Mouse (Mus musculus) lung, embryonic 14.5 days (tissue): ENCODE measurements at regions not wholly inside any gene's neighbourhood (a gene's known extent, or its start where the extent isn't known, plus 50 kb on each side); places are given as distances from the start of the nearest gene placed in this dataset.

Source experiments
- ATAC-seq: fragments of 200-750 bp; cut with Nextera tagmentation; 2 replicates; pipeline ENCODE4 v1.8.0; 2017; ENCODE audit warnings: mild to moderate bottlenecking, moderate TSS enrichment, moderate library complexity; ENCODE audit not compliant: insufficient read depth
- DNase-seq: peaks from one replicate; pipeline ENCODE4 v3.0.0-alpha.2; 2015
- H3K27ac ChIP-seq: fragments of 300-500 bp; sonication (generic); 2 replicates; pipeline ENCODE4 v1.5.1; 2014; ENCODE audit warnings: low read depth, mild to moderate bottlenecking, moderate library complexity
- H3K27me3 ChIP-seq: fragments of 300-500 bp; sonication (generic); 2 replicates; pipeline ENCODE4 v1.6.1; 2014; ENCODE audit warnings: low read length, control low read depth; ENCODE audit not compliant: insufficient read depth
- H3K36me3 ChIP-seq: fragments of 300-500 bp; sonication (generic); 2 replicates; pipeline ENCODE4 v1.6.1; 2014; ENCODE audit warnings: control low read depth; ENCODE audit not compliant: insufficient read depth
- H3K4me1 ChIP-seq: fragments of 300-500 bp; sonication (generic); 2 replicates; pipeline ENCODE4 v1.6.1; 2014; ENCODE audit warnings: antibody characterized with exemption, control low read depth; ENCODE audit not compliant: insufficient read depth
- H3K4me2 ChIP-seq: fragments of 300-500 bp; sonication (generic); 2 replicates; pipeline ENCODE4 v1.6.1; 2014; ENCODE audit warnings: mild to moderate bottlenecking
- H3K4me3 ChIP-seq: fragments of 300-500 bp; sonication (generic); 2 replicates; pipeline ENCODE4 v1.5.1; 2014; ENCODE audit warnings: low read depth, low read length
- H3K9ac ChIP-seq: fragments of 300-500 bp; sonication (generic); 2 replicates; pipeline ENCODE4 v1.6.1; 2014
- H3K9me3 ChIP-seq: fragments of 300-500 bp; sonication (generic); 2 replicates; pipeline ENCODE4 v1.6.1; 2016; ENCODE audit warnings: low read depth, low read length, control low read depth
- CTCF ChIP-seq: IDR thresholded peaks from 2 replicates; pipeline ENCODE4 v1.5.1; 2016; ENCODE audit warnings: antibody characterized with exemption, low read depth
- WGBS: fragments of 180-500 bp; shearing (Covaris S2); extraction: QIAGEN DNeasy Blood & Tissue Kit; methylation state at CpG from one replicate; pipeline ENCODE4 v1.1.7; 2014; 5-methylcytosine and 5-hydroxymethylcytosine counted together

GRCm38 (mm10) chr3:149496122-149496521 is 505.8 kb upstream of the Adgrl2 start:
- Histone ChIP-seq H3K4me3 (no peak overlapping the region), H3K4me2 (no peak overlapping the region), H3K27ac (no peak overlapping the region), H3K9ac (no peak overlapping the region), H3K9me3 (no peaks in the 10 kb centered on the region), H3K36me3 (no peaks in the 10 kb centered on the region), H3K27me3 (no peaks in the 10 kb centered on the region), H3K4me1 (no peaks in the 10 kb centered on the region)
- ATAC-seq (no peak), DNase-seq (no peak)
- TF ChIP-seq CTCF: no peak
- 71% methylated on average over 2 of the region's 2 CpGs for WGBS

GRCm38 (mm10) chr3:149488147-149488546 is 497.8 kb upstream of the Adgrl2 start:
- H3K27ac ChIP-seq: no peak overlapping the region
- 81% methylated on average over 4 of the region's 4 CpGs for WGBS
- no peak for ATAC-seq
- no peaks in the 10 kb centered on the region for H3K4me1 ChIP-seq
- H3K9ac ChIP-seq: no peak overlapping the region
- TF ChIP-seq CTCF: no peak
- no peaks in the 10 kb centered on the region for H3K27me3 ChIP-seq
- DNase-seq: no peak
- no peak overlapping the region for H3K4me2 ChIP-seq
- no peaks in the 10 kb centered on the region for H3K36me3 ChIP-seq
- H3K9me3 ChIP-seq: no peaks in the 10 kb centered on the region
- H3K4me3 ChIP-seq: no peak overlapping the region

GRCm38 (mm10) chr3:149485406-149485805 is 495.1 kb upstream of the Adgrl2 start:
- Histone ChIP-seq H3K27me3 (no peaks in the 10 kb centered on the region), H3K27ac (no peak overlapping the region), H3K4me1 (no peaks in the 10 kb centered on the region), H3K4me3 (no peak overlapping the region), H3K9me3 (no peaks in the 10 kb centered on the region), H3K9ac (no peak overlapping the region), H3K4me2 (no peak overlapping the region), H3K36me3 (no peaks in the 10 kb centered on the region)
- ATAC-seq (no peak), DNase-seq (no peak)
- 73% methylated on average over 4 of the region's 4 CpGs for WGBS
- TF ChIP-seq CTCF: no peak

GRCm38 (mm10) chr3:149484319-149484718 is 494.0 kb upstream of the Adgrl2 start:
- Histone ChIP-seq H3K9ac (no peak overlapping the region), H3K4me3 (no peak overlapping the region), H3K4me2 (no peak overlapping the region), H3K4me1 (no peaks in the 10 kb centered on the region), H3K27me3 (no peaks in the 10 kb centered on the region), H3K27ac (no peak overlapping the region), H3K9me3 (no peaks in the 10 kb centered on the region), H3K36me3 (no peaks in the 10 kb centered on the region)
- WGBS: 67% methylated on average over 2 of the region's 2 CpGs
- ATAC-seq (no peak), DNase-seq (no peak)
- TF ChIP-seq CTCF: no peak

- Histone ChIP-seq H3K27me3 (no peaks in the 10 kb centered on the region), H3K9me3 (no peaks in the 10 kb centered on the region), H3K4me3 (no peak overlapping the region), H3K9ac (no peak overlapping the region), H3K36me3 (no peaks in the 10 kb centered on the region), H3K4me1 (no peaks in the 10 kb centered on the region), H3K4me2 (no peak overlapping the region), H3K27ac (no peak overlapping the region)
- WGBS: 52% methylated on average over 2 of the region's 2 CpGs
- ATAC-seq (no peak), DNase-seq (no peak)
- no peak for TF ChIP-seq CTCF
Observed at GRCm38 (mm10) chr3:149476151-149476550, 485.8 kb upstream of the Adgrl2 start.

GRCm38 (mm10) chr3:149466973-149467372 is 476.6 kb upstream of the Adgrl2 start:
- H3K9me3 ChIP-seq: no peaks in the 10 kb centered on the region
- no peak for TF ChIP-seq CTCF
- ATAC-seq (no peak), DNase-seq (no peak)
- H3K27ac ChIP-seq: no peak overlapping the region
- no peaks in the 10 kb centered on the region for H3K36me3 ChIP-seq
- H3K4me3 ChIP-seq: no peak overlapping the region
- H3K4me1 ChIP-seq: no peaks in the 10 kb centered on the region
- 88% methylated on average over 5 of the region's 5 CpGs for WGBS
- H3K4me2 ChIP-seq: no peak overlapping the region
- H3K27me3 ChIP-seq: no peaks in the 10 kb centered on the region
- H3K9ac ChIP-seq: no peak overlapping the region

GRCm38 (mm10) chr3:149464603-149465002 is 474.2 kb upstream of the Adgrl2 start:
- TF ChIP-seq CTCF: no peak
- Histone ChIP-seq H3K27me3 (no peaks in the 10 kb centered on the region), H3K4me1 (no peaks in the 10 kb centered on the region), H3K4me3 (no peak overlapping the region), H3K27ac (no peak overlapping the region), H3K4me2 (no peak overlapping the region), H3K9me3 (no peaks in the 10 kb centered on the region), H3K9ac (no peak overlapping the region), H3K36me3 (no peaks in the 10 kb centered on the region)
- DNase-seq: no peak
- no peak for ATAC-seq
- 90% methylated on average over 5 of the region's 5 CpGs for WGBS

- WGBS: 45% methylated on average over 2 of the region's 2 CpGs
- no peaks in the 10 kb centered on the region for H3K27me3 ChIP-seq
- H3K9ac ChIP-seq: no peak overlapping the region
- no peaks in the 10 kb centered on the region for H3K9me3 ChIP-seq
- no peak overlapping the region for H3K4me2 ChIP-seq
- no peak for ATAC-seq
- no peak for TF ChIP-seq CTCF
- H3K4me1 ChIP-seq: no peaks in the 10 kb centered on the region
- no peaks in the 10 kb centered on the region for H3K36me3 ChIP-seq
- no peak overlapping the region for H3K27ac ChIP-seq
- DNase-seq: no peak
- H3K4me3 ChIP-seq: no peak overlapping the region
Observed at GRCm38 (mm10) chr3:149462121-149462541, 471.8 kb upstream of the Adgrl2 start.
